Mouse (Mus musculus): ENCODE results near the gene Erp27. TPM values are rescaled to one million over a fixed set of nuclear protein-coding genes. Genes with fewer than 3 reads are reported as not detected.

Erp27 gene
- total and polyA plus RNA-seq, 3 experiments = 0.39 TPM; not detected in 2

- Histone ChIP-seq H3K9ac (ENCODE audit: control insufficient read depth, low read depth, low read length, poor library complexity, severe bottlenecking) (no peak overlapping the region), H3K27ac (ENCODE audit: control insufficient read depth, low read depth, low read length) (no peak overlapping the region), H3K79me2 (ENCODE audit: control insufficient read depth, insufficient read depth, low read length, poor library complexity) (no peaks in the 10 kb centered on the region), H3K36me3 (ENCODE audit: control insufficient read depth in 1 of 2, insufficient read depth in 2 of 2, low read length in 2 of 2) (peaks cover 4 to 10% of the 10 kb centered on the region in 2 experiments), H3K4me3 (ENCODE audit: control insufficient read depth in 1 of 2, insufficient read depth in 1 of 2, low read depth in 2 of 2, low read length in 2 of 2) (no peak overlapping the region), H3K4me1 (ENCODE audit: control insufficient read depth in 1 of 2, insufficient read depth in 2 of 2, low read length in 2 of 2) (peaks cover 3 to 11% of the 10 kb centered on the region in 2 experiments; a peak in 3 of 4 replicates), H3K27me3 (ENCODE audit: control insufficient read depth in 1 of 2, insufficient read depth in 2 of 2, low read length in 2 of 2) (no peaks in the 10 kb centered on the region), H3K9me3 (replicated peaks; ENCODE audit: insufficient read depth, low read length) (no peaks in the 10 kb centered on the region)
- DNase-seq (ENCODE audit: low read depth, low spot score) = no peak
- TF ChIP-seq ZKSCAN1 (IDR thresholded peaks at IDR 0.05; ENCODE audit: low read depth, low read length) (no peak), SIN3A (IDR thresholded peaks at IDR 0.05; ENCODE audit: low read length) (no peak), GABPA (IDR thresholded peaks at IDR 0.05; ENCODE audit: low read depth, low read length) (no peak), KAT2A (conservative IDR thresholded peaks at IDR 0.05; ENCODE audit: low read depth, low read length) (no peak), MYC (IDR thresholded peaks at IDR 0.05; ENCODE audit: low read depth, low read length) (no peak), TCF12 (IDR thresholded peaks at IDR 0.05; ENCODE audit: low read depth, low read length) (no peak), JUND (IDR thresholded peaks at IDR 0.05; ENCODE audit: low read depth, low read length) (no peak), TAL1 (IDR thresholded peaks at IDR 0.05; ENCODE audit: low read length) (no peak), MYB (IDR thresholded peaks at IDR 0.05; ENCODE audit: low read depth, low read length) (no peak), MAZ (IDR thresholded peaks at IDR 0.05; ENCODE audit: low read depth, low read length) (no peak), USF2 (IDR thresholded peaks at IDR 0.05; ENCODE audit: borderline replicate concordance in 1 of 2, insufficient read depth in 1 of 2, low read depth in 1 of 2, low read length in 2 of 2) (no peak), MAFK (IDR thresholded peaks at IDR 0.05; ENCODE audit: borderline replicate concordance, low read depth, low read length) (no peak), ZMIZ1 (IDR thresholded peaks at IDR 0.05; ENCODE audit: low read depth, low read length) (no peak), POLR2AphosphoS5 (IDR thresholded peaks at IDR 0.05; ENCODE audit: borderline replicate concordance, low read depth, low read length) (no peak), TBP (IDR thresholded peaks at IDR 0.05; ENCODE audit: low read depth, low read length) (no peak)
These were observed 5.6 kb upstream of the Erp27 start for GRCm38 (mm10) chr6:136927626-136928025.

- no peak for TF ChIP-seq TAL1 (IDR thresholded peaks at IDR 0.05; ENCODE audit: low read length)
- TF ChIP-seq GABPA (IDR thresholded peaks at IDR 0.05; ENCODE audit: low read depth, low read length) = no peak
- no peak for TF ChIP-seq USF1 (IDR thresholded peaks at IDR 0.05; ENCODE audit: low read depth, low read length)
- TF ChIP-seq CTCF (IDR thresholded peaks at IDR 0.05 in 2 of 3, conservative IDR thresholded peaks at IDR 0.05 in 1 of 3; ENCODE audit: control insufficient read depth in 1 of 3, insufficient read depth in 1 of 3, low read depth in 2 of 3, low read length in 3 of 3, poor library complexity in 1 of 3, severe bottlenecking in 1 of 3) = no peak
- TF ChIP-seq SMC3 (IDR thresholded peaks at IDR 0.05; ENCODE audit: low read depth, low read length) = no peak
- TF ChIP-seq POLR2AphosphoS2 (IDR thresholded peaks at IDR 0.05; ENCODE audit: low read length) = no peak
- no peak for TF ChIP-seq MEF2A (IDR thresholded peaks at IDR 0.05; ENCODE audit: extremely low read depth, insufficient replicate concordance, low read depth, low read length, poor library complexity, severe bottlenecking)
- no peak for DNase-seq (ENCODE audit: low read depth, low spot score)
- Histone ChIP-seq H3K79me2 (ENCODE audit: control insufficient read depth, insufficient read depth, low read length, poor library complexity) (no peaks in the 10 kb centered on the region), H3K9ac (ENCODE audit: control insufficient read depth, low read depth, low read length, poor library complexity, severe bottlenecking) (no peak overlapping the region), H3K27me3 (ENCODE audit: control insufficient read depth in 1 of 2, insufficient read depth in 2 of 2, low read length in 2 of 2) (no peaks in the 10 kb centered on the region), H3K4me1 (ENCODE audit: control insufficient read depth in 1 of 2, insufficient read depth in 2 of 2, low read length in 2 of 2) (no peaks in the 10 kb centered on the region), H3K36me3 (ENCODE audit: control insufficient read depth in 1 of 2, insufficient read depth in 2 of 2, low read length in 2 of 2) (peaks cover 0 to 4% of the 10 kb centered on the region in 2 experiments; a peak in 1 of 4 replicates), H3K27ac (ENCODE audit: control insufficient read depth, low read depth, low read length) (no peak overlapping the region), H3K4me3 (ENCODE audit: control insufficient read depth in 1 of 2, insufficient read depth in 1 of 2, low read depth in 2 of 2, low read length in 2 of 2) (no peak overlapping the region), H3K9me3 (replicated peaks; ENCODE audit: insufficient read depth, low read length) (no peaks in the 10 kb centered on the region)
These were observed 3.1 kb upstream of the Erp27 start for GRCm38 (mm10) chr6:136925049-136925448.
